7 mouse cellular contexts compared by ENCODE assay signal in genomic region chr14:14702399-14703345, GRCm38 (mm10). TPM values are rescaled to one million over a fixed set of nuclear protein-coding genes. Genes with fewer than 3 reads are reported as not detected.
DNase-seq lines count a peak whose midpoint lies in the region; ATAC-seq lines count a peak whose summit lies in the region.

No protein-coding gene starts in this region.

- H3K27ac ChIP-seq in intestine, embryonic 16.5 days (ENCODE audit: low read length) = peak overlapping the region; percentile 94
- H3K27ac ChIP-seq in midbrain, embryonic 11.5 days (ENCODE audit: low read depth, low read length) = peak overlapping the region; percentile 96

- WGBS in intestine, embryonic 16.5 days = under 1% methylated on average over 53 of the region's 85 CpGs
- WGBS in midbrain, embryonic 11.5 days = 1% methylated on average over 48 of the region's 85 CpGs

- H3K4me2 ChIP-seq in intestine, embryonic 16.5 days (ENCODE audit: low read depth, low read length) = peak overlapping the region; percentile 57
- H3K4me2 ChIP-seq in midbrain, embryonic 11.5 days = peak overlapping the region; percentile 69

- intact Hi-C loops in left cerebral cortex, postnatal 36 days (cut with DNase I) = loop anchor here (5.0 to 10.0 kb wide), 2 partner anchors 70 to 152 kb away; no protein-coding TSS in a partner anchor

- no peaks in the 10 kb centered on the region for H3K36me3 ChIP-seq in intestine, embryonic 16.5 days (ENCODE audit: control insufficient read depth, insufficient read depth, low read length)
- no peaks in the 10 kb centered on the region for H3K36me3 ChIP-seq in midbrain, embryonic 11.5 days (ENCODE audit: control insufficient read depth, insufficient read depth, low read length)

- H3K27me3 ChIP-seq in intestine, embryonic 16.5 days (replicated peaks; ENCODE audit: control insufficient read depth, insufficient read depth, low read length) = no peaks in the 10 kb centered on the region
- no peaks in the 10 kb centered on the region for H3K27me3 ChIP-seq in midbrain, embryonic 11.5 days (ENCODE audit: control insufficient read depth, insufficient read depth, low read length)

- peak; percentile 97 for ATAC-seq in intestine, embryonic 16.5 days
- ATAC-seq in midbrain, embryonic 11.5 days (ENCODE audit: low FRiP score) = peak; percentile 97

- H3K9ac ChIP-seq in intestine, embryonic 16.5 days (ENCODE audit: low read depth, low read length) = peak overlapping the region; percentile 96
- peak overlapping the region; percentile 98 for H3K9ac ChIP-seq in midbrain, embryonic 11.5 days (ENCODE audit: low read length)

- H3K4me1 ChIP-seq in intestine, embryonic 16.5 days (ENCODE audit: control insufficient read depth, insufficient read depth, low read length) = peaks cover 10% of the 10 kb centered on the region; the same call in 1 of the 2 replicates
- H3K4me1 ChIP-seq in midbrain, embryonic 11.5 days (ENCODE audit: control insufficient read depth, insufficient read depth, low read length) = peaks cover 8% of the 10 kb centered on the region

- H3K4me3 ChIP-seq in intestine, embryonic 16.5 days (ENCODE audit: low read length) = peak overlapping the region; percentile 92
- H3K4me3 ChIP-seq in midbrain, embryonic 11.5 days (ENCODE audit: low read depth, low read length) = peak overlapping the region; percentile 80

- DNase-seq in adrenal gland, adult 8-10 months = peak; percentile 90
- DNase-seq in embryo, embryonic 9.5 days (ENCODE audit: extremely low spot score) = peak; percentile 98
- DNase-seq in gastrocnemius, postnatal 4 days (ENCODE audit: low spot score in 2 of 2) = peak; percentile 82 to 91
- peak; percentile 74 to 84 for DNase-seq in left cerebral cortex, postnatal 36 days (ENCODE audit: low spot score in 2 of 2)
- DNase-seq in midbrain, embryonic 11.5 days (ENCODE audit: low spot score, missing footprints) = peak; percentile 99
- DNase-seq in skeletal muscle tissue, adult 2 months (ENCODE audit: low read depth, low spot score) = peak; percentile 98

- no peaks in the 10 kb centered on the region for H3K9me3 ChIP-seq in intestine, embryonic 16.5 days (ENCODE audit: control insufficient read depth, low read length)
- H3K9me3 ChIP-seq in midbrain, embryonic 11.5 days (ENCODE audit: control insufficient read depth, low read length) = no peaks in the 10 kb centered on the region

RNA-seq across cellular contexts. Expression of gene Slc4a7, which starts 0.6 kb away (rescaled TPM):
- total RNA-seq in adrenal gland, adult 8-10 months (2022) = 10 to 100 TPM; 23.2 to 29.7 (median 26.8) TPM
- 10 to 100 TPM; 16.3 to 18.1 TPM for total RNA-seq in gastrocnemius, postnatal 4 days (2021)
- 17.1 and 18.6 TPM in 2 replicates for polyA plus RNA-seq in intestine, embryonic 16.5 days (2015; fragmentation: Nextera tagmentation; extraction: Ambion mirVana)
- total RNA-seq in left cerebral cortex, postnatal 36 days (2021) = 10 to 100 TPM; 16.8 to 23.8 TPM
- 24.6 and 28.8 TPM in 2 replicates for polyA plus RNA-seq in midbrain, embryonic 11.5 days (2014; fragmentation: Nextera tagmentation; extraction: Ambion mirVana)

Comparison
In these comparisons a context has a peak if more than half of its experiments do, and no peak if none do; other contexts are left out.
1. Peak in every context shown above with its lines: DNase-seq, ATAC-seq, H3K4me3 ChIP-seq and H3K27ac ChIP-seq.